Mouse (Mus musculus): ENCODE data around the gene Pdcd4.

The Pdcd4 gene

DNA sequence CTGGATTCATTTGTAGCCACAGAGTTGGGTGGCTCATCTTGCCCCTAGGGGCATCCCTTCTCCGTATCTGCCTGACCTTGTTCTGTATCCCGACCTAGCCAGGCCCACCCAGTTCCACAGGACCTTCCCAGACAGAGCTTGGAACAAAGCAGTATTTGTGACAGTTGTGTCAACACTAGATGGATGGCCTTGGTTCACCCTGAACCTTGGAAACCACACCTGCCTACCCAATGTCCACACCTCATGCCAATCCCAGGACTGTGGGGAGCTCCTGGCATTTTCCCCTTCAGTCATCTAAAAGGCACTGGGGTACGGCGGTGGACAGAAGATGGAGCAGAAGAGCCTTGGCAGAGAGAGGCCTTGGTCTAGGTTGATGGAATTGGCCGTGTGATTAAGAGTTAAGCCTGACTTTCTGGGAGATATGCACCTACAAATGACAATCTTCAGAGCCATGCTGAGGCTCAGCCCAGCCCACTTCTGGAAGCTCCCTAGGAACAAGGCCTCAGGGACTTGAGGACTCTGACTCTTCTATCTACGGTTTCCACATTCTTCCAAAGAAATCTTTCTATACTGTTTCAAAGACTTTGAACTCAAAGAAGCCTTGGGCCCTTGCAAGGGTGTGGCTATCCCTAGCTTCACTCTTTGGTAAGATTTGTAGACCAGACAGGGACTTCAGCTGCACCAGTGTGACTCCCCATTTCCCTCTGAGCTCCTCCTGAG lies 18.9 kb upstream of the Pdcd4 start:
- DNase-seq, result no peak

DNA sequence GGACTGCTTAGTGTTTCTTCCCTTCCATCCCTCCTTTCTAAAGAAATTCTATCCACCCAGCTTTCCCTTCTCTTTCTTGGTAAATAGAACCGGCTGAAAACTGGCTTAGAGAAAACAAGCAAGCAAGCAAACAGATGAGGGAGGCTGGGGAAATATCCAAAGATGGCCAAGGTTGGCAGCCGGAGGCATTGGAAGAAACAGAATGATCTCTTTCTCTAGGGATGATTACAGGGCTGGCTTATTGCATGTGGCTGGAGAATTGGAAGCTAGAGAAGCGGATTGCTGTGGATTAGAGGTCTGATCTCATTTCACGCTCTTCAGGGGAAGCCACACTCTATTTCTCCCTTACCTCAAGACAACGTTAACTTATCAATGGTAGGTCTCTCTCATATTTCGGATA lies 16.8 kb upstream of the Pdcd4 start:
- DNase-seq, result peak; percentile 44

DNA sequence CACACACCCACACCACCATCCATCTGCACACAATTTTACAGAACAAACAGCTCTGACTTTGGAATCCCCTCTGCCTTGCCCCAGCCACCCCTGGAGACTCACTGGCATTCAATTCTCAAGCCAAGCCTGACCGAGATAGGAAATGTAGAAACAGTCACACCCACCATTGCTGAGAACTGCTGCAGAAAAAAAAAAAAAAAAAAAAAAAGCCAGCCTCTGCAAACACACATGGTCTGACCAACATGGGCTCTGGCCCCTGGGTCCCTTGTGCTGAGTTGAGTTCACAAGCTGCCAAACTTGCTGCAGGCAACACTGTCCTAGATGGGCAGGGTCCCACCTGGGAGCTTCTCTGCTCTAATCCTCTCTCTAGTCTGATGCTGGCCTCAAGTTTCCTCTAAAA lies 14.3 kb upstream of the Pdcd4 start:
- no peak for DNase-seq

DNA sequence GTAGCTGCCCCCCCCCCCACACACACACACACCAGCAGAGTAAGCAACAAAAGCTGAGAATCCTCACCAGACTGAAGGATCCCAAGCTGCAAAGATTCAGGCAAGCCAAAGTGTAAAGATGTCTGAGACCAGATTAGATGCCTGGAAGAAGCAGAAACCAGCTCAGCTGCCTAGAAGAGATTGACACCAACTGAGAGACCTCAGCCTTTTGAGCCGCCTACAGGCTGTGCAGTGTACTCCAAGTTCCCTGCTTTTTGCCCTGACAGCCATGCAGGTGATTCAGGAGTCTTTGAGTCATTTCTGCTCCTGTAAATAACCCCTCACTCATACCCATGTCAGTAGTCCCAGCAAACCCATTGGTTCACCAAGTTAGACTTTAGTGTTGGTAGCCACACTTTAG lies 11.6 kb upstream of the Pdcd4 start:
- DNase-seq, result no peak

DNA sequence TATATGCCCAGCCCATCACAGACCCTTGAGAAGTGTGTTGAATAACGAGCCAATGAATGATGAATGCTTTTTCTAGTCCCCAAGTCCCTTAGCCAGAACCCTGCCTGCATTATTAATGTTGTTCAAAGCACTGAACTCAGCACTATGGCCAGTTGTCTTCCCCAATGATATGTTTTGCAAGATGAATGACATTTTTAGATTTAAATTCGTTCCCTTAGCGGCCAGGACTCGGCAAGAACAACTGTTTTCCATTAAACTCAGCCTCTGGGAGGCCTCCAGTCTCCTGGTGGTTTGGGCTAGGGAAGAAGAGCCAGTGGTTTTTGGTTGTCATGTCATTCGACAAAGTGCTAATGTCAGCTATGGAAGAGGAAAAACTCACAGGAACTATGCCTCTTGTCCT lies 10.2 kb upstream of the Pdcd4 start:
- no peak for DNase-seq

DNA sequence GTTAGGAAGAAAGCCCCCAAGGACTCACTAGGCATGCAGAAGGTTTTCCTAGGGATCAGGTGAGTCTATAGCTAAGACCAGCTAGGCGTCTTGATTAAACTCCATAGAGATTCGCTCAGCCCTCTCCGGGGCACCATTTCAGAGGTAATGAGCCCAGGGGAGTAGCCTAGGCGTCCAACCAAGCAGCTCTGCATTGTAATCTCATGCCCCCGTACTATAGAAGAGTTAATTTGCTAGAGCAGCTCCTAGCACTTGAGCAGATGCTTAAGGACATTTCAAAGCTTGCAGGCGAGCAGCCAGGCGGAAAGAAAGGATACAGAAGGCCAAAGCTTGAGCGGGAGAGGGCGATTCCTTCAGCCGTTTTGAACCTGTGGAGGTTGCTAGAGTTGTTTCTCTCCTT lies 6.6 kb upstream of the Pdcd4 start:
- DNase-seq, result peak in 1 of 2 experiments; percentile 30

DNA sequence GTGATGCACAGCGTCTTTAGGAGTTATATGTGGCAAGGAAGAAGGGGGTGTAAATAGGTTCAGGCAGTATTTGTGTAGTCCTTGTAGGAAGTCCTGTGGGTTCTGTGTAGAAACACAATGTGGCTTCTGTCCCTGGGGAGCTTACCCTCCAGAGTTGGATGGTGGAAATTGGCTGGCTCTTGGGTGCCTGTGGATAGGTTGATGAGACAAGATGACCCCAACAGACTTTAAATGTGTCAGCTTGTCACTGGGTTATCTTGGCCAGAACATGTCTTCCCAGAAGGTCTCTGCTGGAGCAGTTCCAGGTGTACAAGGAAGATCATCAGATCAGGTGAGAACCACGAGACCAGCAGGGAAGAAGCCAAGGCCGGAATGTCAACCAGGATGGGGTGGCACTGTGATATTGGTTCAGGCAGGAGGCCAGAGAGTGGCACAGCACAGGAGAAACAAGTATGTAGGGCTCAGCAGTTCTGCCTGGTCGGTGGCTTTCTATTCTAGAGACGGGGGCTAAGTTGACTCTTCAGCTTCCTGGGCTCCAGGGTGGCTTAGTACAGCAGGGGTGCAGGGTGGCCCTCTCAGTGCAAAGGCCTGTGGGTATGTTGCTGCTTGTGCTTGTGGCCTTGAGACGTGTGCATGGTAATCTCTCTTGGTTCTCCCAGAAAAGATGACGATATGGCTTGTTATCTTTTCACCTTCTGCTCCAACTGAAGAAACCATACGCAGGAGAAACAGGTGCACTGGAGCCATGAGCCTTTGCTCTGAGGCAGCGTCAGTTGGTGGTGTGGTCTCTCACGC lies 5.3 kb upstream of the Pdcd4 start:
- DNase-seq, result peak; percentile 74 to 80

DNA sequence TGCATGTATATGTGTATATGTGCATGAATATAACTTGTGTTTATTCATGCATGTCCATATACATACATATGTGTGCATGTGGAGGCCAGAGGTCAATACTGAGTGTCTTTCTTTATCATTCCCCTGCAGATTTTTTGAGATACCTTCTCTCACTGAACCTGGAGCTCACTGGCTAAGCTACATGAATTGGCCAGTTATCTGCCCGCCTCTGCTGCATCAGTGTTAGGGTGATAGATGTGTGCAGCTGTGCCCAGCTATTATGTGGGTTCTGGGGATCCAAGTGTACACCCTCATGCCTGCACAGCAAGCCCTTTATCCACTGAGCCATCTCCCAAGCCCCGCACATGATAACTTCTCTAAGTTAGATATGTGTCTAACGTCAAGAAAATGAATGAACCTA lies 4.2 kb upstream of the Pdcd4 start:
- DNase-seq, result no peak

DNA sequence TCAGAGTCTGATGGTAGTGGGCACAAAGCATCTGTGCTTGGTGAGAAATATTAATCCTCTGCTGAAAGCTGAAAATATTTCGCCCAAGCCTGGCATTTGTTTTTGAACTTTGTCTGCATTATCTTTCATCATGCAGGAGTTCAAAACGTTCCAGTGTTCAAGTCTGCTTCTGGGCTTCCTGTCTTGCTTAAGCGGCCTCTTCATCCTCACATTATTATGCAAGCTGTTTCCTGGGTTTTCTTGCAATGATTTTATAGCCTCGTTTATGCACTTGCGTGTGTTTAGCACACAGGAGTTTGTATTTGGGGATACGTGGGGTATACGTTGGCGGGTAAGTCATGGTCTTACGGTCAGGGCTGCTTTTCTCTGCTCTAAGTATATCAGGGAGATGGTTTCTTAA lies 3.7 kb upstream of the Pdcd4 start:
- no peak for DNase-seq

DNA sequence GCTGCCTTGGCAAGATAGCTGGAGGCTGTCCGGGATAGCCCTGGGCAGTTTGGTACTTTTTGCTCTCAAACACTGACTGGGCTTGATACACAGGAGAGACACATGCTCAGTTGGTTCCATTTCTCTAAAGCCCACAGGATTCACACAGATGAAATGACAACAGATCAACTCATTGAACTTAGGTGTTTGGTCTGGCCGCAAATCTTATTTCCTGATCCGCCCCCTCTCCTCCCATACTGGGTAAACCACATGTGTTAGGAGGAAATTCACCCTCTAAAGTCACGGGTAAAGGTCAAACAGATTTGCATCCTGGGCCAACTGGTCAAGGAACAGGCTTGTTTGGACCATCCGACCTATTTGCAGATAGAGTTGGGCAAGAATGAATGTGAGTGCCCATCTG lies 2.5 kb upstream of the Pdcd4 start:
- no peak for DNase-seq

DNA sequence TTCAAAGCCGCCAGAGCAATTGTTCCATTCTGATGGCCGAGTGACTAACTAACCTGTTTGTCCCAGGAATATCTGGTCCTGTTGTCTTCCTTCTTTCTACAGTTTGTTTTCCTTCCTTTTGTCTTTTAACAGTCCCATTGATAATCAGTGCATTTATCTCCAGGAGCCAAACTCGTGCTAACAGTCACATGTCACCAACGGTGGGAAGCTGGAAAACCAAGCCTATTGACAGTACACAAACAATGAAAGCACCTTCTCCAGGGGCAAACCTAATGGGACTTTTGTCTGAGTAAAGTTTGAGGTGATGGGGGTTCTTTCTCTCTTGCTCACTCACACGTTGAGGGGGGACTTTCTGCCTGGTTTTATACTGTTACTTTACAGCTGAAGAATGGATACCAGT lies 1.8 kb upstream of the Pdcd4 start:
- no peak for DNase-seq

DNA sequence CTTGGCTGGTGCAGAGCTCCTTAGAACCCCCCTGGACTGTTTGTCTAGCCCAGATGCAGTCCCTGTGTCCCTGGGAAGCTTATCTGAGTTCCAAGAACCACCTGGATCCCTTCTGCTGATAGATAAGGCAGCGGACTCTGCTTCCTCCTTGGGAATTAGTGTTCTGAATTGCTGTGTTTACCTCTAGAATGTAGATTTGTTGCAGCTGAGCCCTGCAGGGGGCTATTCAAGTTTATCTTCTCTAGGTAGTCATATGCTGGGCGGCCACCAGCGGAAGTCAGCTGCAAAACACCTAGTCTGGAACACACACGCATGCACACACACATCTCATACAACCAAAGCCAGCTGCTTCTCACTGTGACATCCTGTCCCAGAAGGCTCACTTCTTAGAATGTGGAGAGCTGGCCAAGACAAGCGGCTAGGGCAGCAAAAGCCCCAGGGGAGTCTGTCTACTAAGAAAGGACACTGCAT lies 1.2 kb upstream of the Pdcd4 start:
- no peak for DNase-seq

DNA sequence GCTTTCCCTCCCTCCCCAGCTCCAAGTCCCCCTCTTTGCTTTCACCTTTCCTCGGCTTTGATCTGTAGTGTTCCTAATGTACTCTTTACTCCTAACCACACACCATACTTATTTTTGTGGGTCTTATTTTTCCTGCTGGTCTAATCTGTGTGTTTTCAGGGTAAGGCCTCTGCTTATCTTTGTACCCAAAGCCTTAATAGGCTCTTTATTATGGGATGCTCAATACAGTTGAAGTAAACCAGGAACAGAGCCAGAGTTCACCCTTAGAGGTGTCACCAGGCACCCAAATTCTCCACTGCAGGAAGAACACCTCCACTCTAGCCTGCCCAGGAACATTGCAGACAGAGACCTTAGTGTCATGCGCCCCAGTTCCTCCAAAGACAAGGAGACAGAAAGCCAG lies 462 bp upstream of the Pdcd4 start:
- DNase-seq, result no peak

DNA sequence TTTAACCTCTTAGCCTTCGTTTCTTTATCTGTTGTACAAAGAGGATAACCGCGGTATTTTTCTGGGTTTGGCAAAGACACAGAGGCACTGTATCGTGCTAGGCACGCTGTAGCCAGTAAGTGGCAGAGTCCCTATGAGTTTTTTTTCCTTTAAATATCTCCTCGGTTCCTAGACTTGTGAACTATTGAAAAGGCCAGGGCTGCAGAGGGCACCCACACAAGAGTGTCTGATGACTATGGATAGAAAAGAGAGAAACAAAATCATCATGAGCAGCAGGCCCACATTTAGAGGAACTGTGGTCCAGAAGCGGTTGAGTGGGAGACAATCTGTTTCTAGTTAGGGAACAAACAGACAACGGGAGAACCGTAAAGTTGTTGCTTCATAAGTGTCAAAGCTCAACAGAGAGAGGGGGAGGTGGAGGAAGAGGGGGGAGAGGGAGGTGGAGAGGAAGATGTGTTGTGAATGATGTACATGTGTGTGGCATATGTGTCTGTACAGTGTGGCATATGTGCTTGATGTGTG lies 868 bp downstream of the Pdcd4 start:
- DNase-seq, result no peak

DNA sequence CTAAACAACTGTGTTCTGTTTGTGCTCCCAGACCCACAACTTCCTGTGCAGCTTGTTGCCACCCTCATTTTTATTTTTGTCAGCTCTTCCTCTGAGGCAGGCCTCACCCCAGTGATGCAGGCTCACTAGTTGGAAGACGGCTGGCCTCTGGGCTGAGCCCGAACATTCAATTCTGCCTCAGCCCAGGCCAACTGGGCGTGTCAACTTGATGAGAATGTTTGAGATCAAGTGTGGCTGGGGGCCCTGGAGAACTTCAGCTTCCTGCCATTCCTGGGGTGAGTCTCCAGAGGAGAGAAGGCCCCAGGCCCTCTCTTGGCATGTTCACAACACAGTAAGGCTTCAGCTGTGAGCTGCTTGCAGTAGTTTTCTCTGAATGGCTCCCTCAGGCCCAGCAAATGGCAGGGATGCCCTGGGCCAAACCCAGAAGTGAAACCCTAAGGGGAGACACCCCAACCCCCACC lies 1.7 kb downstream of the Pdcd4 start:
- no peak for DNase-seq

DNA sequence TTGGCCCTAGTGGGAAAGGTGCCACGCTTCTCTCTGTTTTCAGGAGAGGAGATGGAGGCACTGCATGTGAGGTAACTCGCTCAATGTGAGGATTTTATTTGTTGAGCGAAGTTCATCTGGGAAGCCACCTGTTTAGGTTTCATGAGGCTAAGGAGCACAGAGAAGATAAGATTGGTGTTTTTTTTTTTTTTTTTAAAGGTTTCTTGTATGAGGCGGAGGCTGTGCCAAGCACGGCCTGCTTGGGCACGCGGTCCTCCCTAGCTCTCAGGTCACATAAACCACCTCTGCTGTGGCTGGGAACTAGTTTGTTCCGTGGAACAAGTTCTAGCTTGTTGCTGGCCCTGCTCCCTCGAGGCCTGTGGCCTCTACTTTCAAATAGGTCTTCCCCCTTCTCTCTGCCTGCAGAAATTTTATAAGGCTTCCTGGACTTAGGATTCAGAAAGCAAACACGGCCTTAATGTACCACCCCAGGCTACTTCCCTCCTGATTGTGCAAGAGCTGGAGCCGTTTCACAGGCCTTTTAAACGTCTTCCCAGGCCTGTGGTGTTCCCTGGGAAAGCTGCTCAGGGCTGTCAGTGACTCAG lies 2.6 kb downstream of the Pdcd4 start:
- DNase-seq, result no peak

DNA sequence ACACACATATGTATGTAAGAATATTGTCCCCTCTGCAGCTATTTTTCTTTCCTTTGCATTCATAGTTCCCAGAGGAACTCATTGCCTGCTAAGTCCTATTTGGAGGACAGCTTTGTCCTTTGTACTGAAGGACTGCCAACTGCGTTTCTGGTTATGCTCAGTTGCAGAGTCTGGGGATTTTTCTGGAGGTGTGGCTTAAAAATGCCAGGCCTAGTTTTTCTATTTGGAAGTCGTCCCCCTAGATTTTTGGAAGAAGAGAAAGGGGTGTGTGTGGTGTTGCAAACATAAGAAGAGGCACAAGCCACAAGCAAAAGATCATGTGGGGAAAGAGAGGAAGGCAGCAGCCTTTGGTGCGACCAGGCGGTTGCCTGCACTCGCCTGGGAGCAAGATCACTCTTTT lies 6.0 kb downstream of the Pdcd4 start:
- DNase-seq, result no peak

DNA sequence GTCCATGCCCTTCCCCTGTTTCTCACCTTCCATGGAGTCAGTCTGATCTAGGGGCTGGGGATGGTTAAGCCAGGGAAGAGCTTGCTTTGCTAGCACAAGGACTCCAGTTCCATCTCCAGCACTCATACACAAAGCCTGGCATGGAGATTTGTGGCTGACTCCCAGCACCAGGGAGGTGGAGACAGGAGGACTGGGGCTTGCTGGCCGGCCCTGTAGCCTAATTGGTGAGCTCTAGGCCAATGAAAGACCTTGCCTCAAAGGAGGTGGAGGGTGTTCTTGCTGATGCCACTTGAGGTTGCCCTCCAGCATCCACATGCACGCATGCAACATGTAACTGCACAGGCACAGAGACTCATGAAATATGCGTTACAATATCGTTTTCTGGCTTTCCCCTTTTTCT lies 6.5 kb downstream of the Pdcd4 start:
- DNase-seq, result no peak

DNA sequence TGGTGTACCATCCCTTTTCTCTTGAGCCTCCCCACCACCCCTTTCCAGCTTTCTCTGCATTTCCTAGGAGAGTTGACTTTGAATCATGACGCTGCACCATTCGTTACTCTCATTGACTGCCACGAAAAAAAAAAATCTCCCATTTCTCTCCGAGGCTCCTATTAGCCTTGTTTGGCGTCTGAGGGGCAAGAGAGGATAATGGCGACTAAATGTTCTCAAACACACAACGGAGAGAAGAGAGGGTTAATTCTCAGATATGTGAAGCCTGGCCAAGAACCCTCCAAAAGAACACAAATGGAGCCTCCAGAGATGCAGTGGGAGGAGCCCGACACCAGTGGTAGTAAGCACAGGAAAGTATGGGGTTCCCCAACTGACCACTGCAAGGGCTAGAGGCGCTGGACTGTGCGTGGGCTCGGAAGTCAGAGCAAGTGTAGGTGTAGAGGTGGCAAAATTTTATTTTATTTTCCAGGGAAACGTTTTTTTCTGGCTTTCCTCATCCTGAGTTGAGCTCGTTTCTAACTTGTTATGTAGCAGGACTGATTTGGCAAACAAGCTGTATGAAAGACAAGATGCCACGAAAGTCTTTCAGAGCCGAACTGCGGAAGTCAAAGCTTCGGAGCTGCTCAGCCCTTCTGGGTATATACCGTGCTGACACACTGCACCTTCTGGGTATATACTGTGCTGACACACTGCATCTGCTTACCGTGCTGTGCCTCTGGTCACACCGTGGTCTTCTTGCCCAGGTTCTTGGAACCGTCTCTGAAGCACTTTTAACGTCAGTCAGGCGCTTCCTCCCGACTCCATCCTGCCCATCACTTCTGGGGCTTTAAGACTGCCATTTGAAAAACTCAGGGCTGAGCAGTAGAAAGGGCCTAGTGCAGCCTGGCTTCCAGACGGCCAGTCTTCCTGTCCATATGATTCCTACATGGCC lies 7.2 kb downstream of the Pdcd4 start:
- no peak for DNase-seq

DNA sequence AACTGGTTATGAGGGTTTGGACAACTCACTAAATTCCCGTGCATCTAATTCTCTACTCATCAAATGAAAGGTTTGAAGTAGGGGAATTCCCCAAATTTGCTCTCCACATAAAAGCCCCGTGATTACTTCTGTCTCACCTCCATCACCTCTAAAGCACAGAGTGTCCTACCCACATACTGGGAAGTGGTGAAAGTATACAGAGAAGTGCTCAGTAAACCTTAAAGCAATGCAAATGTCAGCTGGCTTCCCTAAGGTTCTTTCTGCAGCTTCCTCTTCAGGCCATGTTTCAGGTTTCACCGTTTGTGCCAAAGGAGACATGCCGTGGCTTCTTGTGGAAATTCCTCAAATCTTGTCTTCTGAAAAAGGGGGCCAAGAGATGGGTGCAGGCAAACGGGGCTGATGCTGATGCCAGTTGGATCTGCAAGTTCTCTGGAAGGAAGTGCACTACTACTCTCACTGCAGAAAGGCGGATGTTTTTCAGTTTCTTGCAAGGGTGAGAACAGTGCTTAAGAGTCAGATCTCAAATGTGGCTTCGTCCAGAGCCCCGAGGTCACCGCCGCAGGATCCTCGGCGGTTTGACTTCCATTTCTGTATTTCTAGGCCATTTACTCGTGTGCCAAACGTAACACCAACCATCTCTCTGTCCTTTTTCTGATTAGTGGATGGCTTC lies 8.0 kb downstream of the Pdcd4 start:
- no peak for DNase-seq

DNA sequence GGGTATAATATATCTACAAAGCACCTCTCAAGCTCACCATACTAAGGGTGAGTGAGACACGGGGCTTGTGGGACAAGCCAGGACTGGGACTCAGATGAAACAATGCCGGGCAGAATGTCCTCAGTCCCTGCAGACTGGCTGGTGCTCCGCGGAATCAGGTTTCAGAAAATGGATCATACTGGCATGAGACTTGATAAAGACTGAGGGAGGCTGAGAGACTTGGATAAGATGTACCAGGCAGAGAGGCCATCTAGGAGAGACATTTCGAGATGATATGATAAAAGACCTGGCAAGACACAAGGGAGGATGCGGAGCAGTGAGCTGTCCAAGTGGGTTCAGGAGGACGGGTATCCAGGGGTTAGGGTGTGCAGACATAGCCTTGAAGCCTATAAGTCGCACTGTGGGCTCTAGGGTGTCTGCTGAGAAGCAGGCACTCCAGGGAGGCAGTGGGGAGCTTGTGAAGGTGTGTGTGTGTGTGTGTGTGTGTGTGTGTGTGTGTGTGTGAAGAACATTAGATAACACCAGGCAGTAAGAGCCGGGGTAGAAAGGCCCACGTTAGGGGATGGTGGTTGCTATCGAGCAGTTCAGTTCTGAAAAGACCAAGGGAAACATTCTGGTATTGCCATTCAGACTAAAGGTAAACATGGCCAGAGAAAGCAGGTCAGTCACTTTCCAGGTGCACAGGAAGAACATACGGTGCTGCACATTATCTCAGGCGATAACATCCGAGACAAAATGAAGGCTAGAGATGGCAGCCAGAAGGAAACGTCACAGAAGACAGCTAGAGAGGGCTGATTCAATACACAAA lies 10.1 kb downstream of the Pdcd4 start:
- DNase-seq, result no peak
